Mouse (Mus musculus): ENCODE results near the gene Shc1.

DNA sequence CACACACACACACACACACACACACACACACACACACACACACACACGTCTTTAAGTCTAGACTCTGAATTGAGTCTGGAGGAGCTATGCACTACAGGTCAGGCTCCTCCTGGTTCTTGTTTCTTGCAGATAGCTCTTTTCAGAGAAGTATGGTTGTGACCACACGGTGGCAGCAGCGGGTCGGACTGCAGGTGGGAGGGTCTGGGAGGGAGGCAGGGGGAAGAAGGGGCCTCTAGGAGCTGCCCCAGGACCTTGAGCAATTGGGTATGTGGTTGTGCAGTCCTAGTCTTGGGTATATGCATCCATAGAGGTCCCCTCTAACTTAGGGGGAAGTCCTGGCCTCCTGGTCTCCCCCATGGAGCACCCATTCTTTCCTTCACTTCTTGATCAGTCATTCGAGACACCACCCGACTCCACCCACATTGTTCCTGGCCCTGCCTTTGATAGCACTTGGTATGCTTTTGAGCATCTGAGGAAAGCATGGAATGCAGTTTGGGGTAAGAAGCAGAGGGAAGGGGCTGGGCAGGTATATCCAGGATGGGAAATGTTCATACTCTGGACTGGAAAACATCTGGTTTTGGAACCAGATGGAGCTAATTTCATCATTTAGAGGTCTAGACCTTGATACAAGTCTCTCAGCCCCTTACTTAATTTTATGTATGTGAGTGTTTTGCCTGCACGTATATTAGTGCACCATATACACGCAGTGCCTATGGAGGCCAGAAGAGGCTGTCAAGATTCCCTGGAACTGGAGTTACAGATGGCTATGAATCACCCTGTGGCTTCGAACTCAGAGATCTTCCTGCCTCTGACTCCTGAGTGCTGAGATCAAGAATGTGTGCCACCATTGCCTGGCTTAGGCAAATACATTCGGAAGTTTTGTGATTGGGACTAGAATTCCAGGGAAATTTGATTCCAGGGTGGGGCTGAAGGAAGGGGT, 38.8 kb downstream of the Shc1 start:
- peak; percentile 77 for TF ChIP-seq CTCF (IDR thresholded peaks at IDR 0.05; ENCODE audit: extremely low read depth, insufficient read length, insufficient replicate concordance, low read depth, low read length)
- no peak for TF ChIP-seq POLR2A (IDR thresholded peaks at IDR 0.05; ENCODE audit: low read depth, low read length)

All from small intestine, adult 2 months (tissue).